Mouse (Mus musculus) lung, postnatal 0 days (tissue): Measurements from ENCODE around the gene Art5.

Experiments used
- CTCF ChIP-seq: IDR thresholded peaks from 2 replicates; pipeline ENCODE4 v1.5.1; 2016; ENCODE audit warnings: antibody characterized with exemption, mild to moderate bottlenecking
- EP300 ChIP-seq: IDR thresholded peaks from 2 replicates; pipeline ENCODE4 v1.6.1; 2016; ENCODE audit warnings: antibody characterized with exemption, mild to moderate bottlenecking, control low read depth

GRCm38 (mm10) chr7:102109171-102109570 is at the start of gene Art5:
- TF ChIP-seq CTCF (no peak), EP300 (no peak)
